Mouse (Mus musculus): ENCODE results near the gene Dennd4a. TPM values are rescaled to one million over a fixed set of nuclear protein-coding genes. Genes with fewer than 3 reads are reported as not detected.

Dennd4a gene
- polyA plus RNA-seq, 1 experiment from 2014 or later, result 3.1 TPM

DNA sequence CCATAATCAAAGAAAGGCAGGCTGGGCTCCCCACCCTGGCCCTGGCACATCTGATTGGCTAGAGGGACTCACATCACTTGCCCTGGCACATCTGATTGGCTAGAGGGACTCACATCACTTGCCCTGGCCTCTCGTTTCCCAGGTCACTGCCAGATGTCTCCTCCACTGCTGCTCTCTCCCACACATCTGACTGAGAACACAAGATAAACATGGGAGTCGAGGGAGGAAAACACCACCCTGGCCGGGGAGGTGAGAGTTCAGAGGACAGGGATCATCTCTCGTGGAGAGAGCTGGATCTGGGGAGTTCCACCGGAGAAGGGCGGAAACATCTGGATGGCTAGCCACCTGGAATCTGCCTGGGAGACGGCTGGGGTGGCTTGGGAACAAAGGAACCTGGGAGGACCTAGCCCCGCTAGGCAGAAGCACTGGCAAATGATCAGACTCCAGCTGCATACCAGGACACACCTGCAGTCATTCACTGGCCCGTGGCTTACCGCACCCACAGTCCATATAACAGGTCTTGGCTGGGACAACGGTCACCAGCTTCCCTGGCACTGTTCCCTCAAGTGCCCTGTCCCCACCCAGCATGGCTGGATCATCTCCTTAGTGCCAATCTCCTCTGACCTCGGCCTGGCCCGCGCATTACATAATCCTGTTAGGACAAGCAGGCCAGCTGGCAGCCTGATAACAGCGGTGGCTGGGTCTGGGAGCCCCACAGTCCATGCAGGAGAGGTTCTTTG, 123.0 kb downstream of the Dennd4a start:
- H3K9ac ChIP-seq (ENCODE audit: low read depth, low read length), result no peak overlapping the region
- peak overlapping the region; percentile 17 for H3K4me2 ChIP-seq (replicated peaks; ENCODE audit: low read depth)
- H3K4me1 ChIP-seq (replicated peaks; ENCODE audit: control insufficient read depth, insufficient read depth, low read length), result peaks cover 5% of the 10 kb centered on the region; the same call in 1 of the 2 replicates
- no peaks in the 10 kb centered on the region for H3K36me3 ChIP-seq (ENCODE audit: control insufficient read depth, insufficient read depth)
- H3K4me3 ChIP-seq (ENCODE audit: low read depth, low read length), result no peak overlapping the region
- 27% methylated on average over 15 of the region's 15 CpGs for WGBS
- no peak for TF ChIP-seq CTCF (IDR thresholded peaks at IDR 0.05; ENCODE audit: low read depth)
- ATAC-seq, result peak; percentile 72
- no peaks in the 10 kb centered on the region for H3K27me3 ChIP-seq (replicated peaks; ENCODE audit: control insufficient read depth, insufficient read depth, low read length)
- no peak overlapping the region for H3K27ac ChIP-seq (ENCODE audit: low read depth, low read length)
- H3K9me3 ChIP-seq (ENCODE audit: control insufficient read depth), result no peaks in the 10 kb centered on the region

- Histone ChIP-seq H3K9me3 (ENCODE audit: control insufficient read depth) (no peaks in the 10 kb centered on the region), H3K4me1 (replicated peaks; ENCODE audit: control insufficient read depth, insufficient read depth, low read length) (peaks cover 5% of the 10 kb centered on the region; the same call in 1 of the 2 replicates), H3K27ac (ENCODE audit: low read depth, low read length) (no peak overlapping the region), H3K4me3 (ENCODE audit: low read depth, low read length) (no peak overlapping the region), H3K36me3 (ENCODE audit: control insufficient read depth, insufficient read depth) (no peaks in the 10 kb centered on the region), H3K9ac (ENCODE audit: low read depth, low read length) (no peak overlapping the region), H3K27me3 (replicated peaks; ENCODE audit: control insufficient read depth, insufficient read depth, low read length) (no peaks in the 10 kb centered on the region), H3K4me2 (replicated peaks; ENCODE audit: low read depth) (no peak overlapping the region)
- 7% methylated on average over 6 of the region's 6 CpGs for WGBS
- ATAC-seq, result peak; percentile 29; the same call in 1 of the 2 replicates
- TF ChIP-seq CTCF (IDR thresholded peaks at IDR 0.05; ENCODE audit: low read depth), result peak; percentile 92
Observed at GRCm38 (mm10) chr9:64936508-64936907, 125.4 kb downstream of the Dennd4a start.

- H3K27me3 ChIP-seq (replicated peaks; ENCODE audit: control insufficient read depth, insufficient read depth, low read length), result no peaks in the 10 kb centered on the region
- ATAC-seq, result no peak
- no peak overlapping the region for H3K4me2 ChIP-seq (replicated peaks; ENCODE audit: low read depth)
- WGBS, result 54% methylated on average over 5 of the region's 5 CpGs
- no peak overlapping the region for H3K27ac ChIP-seq (ENCODE audit: low read depth, low read length)
- no peak overlapping the region for H3K9ac ChIP-seq (ENCODE audit: low read depth, low read length)
- H3K4me3 ChIP-seq (ENCODE audit: low read depth, low read length), result no peak overlapping the region
- H3K9me3 ChIP-seq (ENCODE audit: control insufficient read depth), result no peaks in the 10 kb centered on the region
- no peaks in the 10 kb centered on the region for H3K36me3 ChIP-seq (ENCODE audit: control insufficient read depth, insufficient read depth)
- peak; percentile 33 for TF ChIP-seq CTCF (IDR thresholded peaks at IDR 0.05; ENCODE audit: low read depth)
- peaks cover 5% of the 10 kb centered on the region; the same call in 1 of the 2 replicates for H3K4me1 ChIP-seq (replicated peaks; ENCODE audit: control insufficient read depth, insufficient read depth, low read length)
Observed at GRCm38 (mm10) chr9:64937491-64937890, 126.4 kb downstream of the Dennd4a start.

- Histone ChIP-seq H3K9me3 (ENCODE audit: control insufficient read depth) (no peaks in the 10 kb centered on the region), H3K36me3 (ENCODE audit: control insufficient read depth, insufficient read depth) (no peaks in the 10 kb centered on the region), H3K9ac (ENCODE audit: low read depth, low read length) (no peak overlapping the region), H3K4me1 (replicated peaks; ENCODE audit: control insufficient read depth, insufficient read depth, low read length) (peaks cover 5% of the 10 kb centered on the region; the same call in 1 of the 2 replicates), H3K27me3 (replicated peaks; ENCODE audit: control insufficient read depth, insufficient read depth, low read length) (no peaks in the 10 kb centered on the region), H3K27ac (ENCODE audit: low read depth, low read length) (no peak overlapping the region), H3K4me2 (replicated peaks; ENCODE audit: low read depth) (no peak overlapping the region), H3K4me3 (ENCODE audit: low read depth, low read length) (no peak overlapping the region)
- ATAC-seq, result no peak
- 71% methylated on average over 5 of the region's 5 CpGs for WGBS
- no peak for TF ChIP-seq CTCF (IDR thresholded peaks at IDR 0.05; ENCODE audit: low read depth)
Observed at GRCm38 (mm10) chr9:64938535-64938934, 127.4 kb downstream of the Dennd4a start.

- TF ChIP-seq CTCF (IDR thresholded peaks at IDR 0.05; ENCODE audit: low read depth), result no peak
- Histone ChIP-seq H3K4me1 (replicated peaks; ENCODE audit: control insufficient read depth, insufficient read depth, low read length) (peaks cover 5% of the 10 kb centered on the region; the same call in 1 of the 2 replicates), H3K9ac (ENCODE audit: low read depth, low read length) (no peak overlapping the region), H3K27ac (ENCODE audit: low read depth, low read length) (no peak overlapping the region), H3K27me3 (replicated peaks; ENCODE audit: control insufficient read depth, insufficient read depth, low read length) (no peaks in the 10 kb centered on the region), H3K4me2 (replicated peaks; ENCODE audit: low read depth) (no peak overlapping the region), H3K36me3 (ENCODE audit: control insufficient read depth, insufficient read depth) (no peaks in the 10 kb centered on the region), H3K9me3 (ENCODE audit: control insufficient read depth) (no peaks in the 10 kb centered on the region), H3K4me3 (ENCODE audit: low read depth, low read length) (no peak overlapping the region)
- 47% methylated on average over 4 of the region's 4 CpGs for WGBS
- ATAC-seq, result no peak
Observed at GRCm38 (mm10) chr9:64939281-64939680, 128.1 kb downstream of the Dennd4a start.

DNA sequence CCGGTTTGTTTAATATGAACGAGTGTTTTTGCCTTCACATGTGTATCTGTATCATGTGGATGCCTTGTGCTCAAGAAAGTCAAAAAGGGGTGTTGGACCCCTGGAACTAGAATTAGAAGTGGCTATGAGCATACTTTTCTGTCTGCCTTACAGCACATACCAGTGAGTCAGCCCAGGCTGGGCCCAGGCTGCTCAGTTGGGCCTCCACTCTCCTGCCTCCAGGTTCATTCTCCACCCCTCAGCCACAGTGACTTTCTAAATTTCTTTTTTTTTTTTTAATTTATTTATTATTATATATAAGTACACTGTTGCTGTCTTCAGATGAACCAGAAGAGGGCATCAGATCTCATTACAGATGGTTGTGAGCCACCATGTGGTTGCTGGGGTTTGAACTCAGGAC, 128.7 kb downstream of the Dennd4a start:
- Histone ChIP-seq H3K4me2 (replicated peaks; ENCODE audit: low read depth) (no peak overlapping the region), H3K4me3 (ENCODE audit: low read depth, low read length) (no peak overlapping the region), H3K4me1 (replicated peaks; ENCODE audit: control insufficient read depth, insufficient read depth, low read length) (0 out of 2 replicates have a peak, but pooled peaks cover 1% of the 10 kb centered on the region), H3K9me3 (ENCODE audit: control insufficient read depth) (no peaks in the 10 kb centered on the region), H3K27ac (ENCODE audit: low read depth, low read length) (no peak overlapping the region), H3K9ac (ENCODE audit: low read depth, low read length) (no peak overlapping the region), H3K27me3 (replicated peaks; ENCODE audit: control insufficient read depth, insufficient read depth, low read length) (no peaks in the 10 kb centered on the region), H3K36me3 (ENCODE audit: control insufficient read depth, insufficient read depth) (no peaks in the 10 kb centered on the region)
- no peak for TF ChIP-seq CTCF (IDR thresholded peaks at IDR 0.05; ENCODE audit: low read depth)
- 87% methylated on average over 2 of the region's 2 CpGs for WGBS
- no peak for ATAC-seq

Data from intestine, postnatal 0 days (tissue).